Mouse (Mus musculus) MEL (cell line): Measurements from ENCODE around the gene D17H6S53E. TPM values are rescaled to one million over a fixed set of nuclear protein-coding genes. Genes with fewer than 3 reads are reported as not detected.
A peak's percentile ranks its signal among the peaks of the same experiment; 100 is the strongest.

ENCODE experiments used
- DNase-seq: peaks from one replicate; pipeline ENCODE4 v3.0.0; 2011; ENCODE audit warnings: low read depth, low spot score
- H3K27ac ChIP-seq: 2 replicates; pipeline ENCODE4 v1.5.1; 2012; ENCODE audit warnings: low read depth, mild to moderate bottlenecking, control low read depth, low read length, moderate library complexity; ENCODE audit not compliant: control insufficient read depth
- H3K27me3 ChIP-seq, 2 experiments: fragments of 150-350 bp in 1 of 2; sonication (generic) in 1 of 2; 2 replicates each; pipeline ENCODE4 v1.6.1; 2012; ENCODE audit warnings: low read length in 2 of 2, mild to moderate bottlenecking in 2 of 2, improper control_type of control experiment in 1 of 2, moderate library complexity in 1 of 2; ENCODE audit not compliant: insufficient read depth in 2 of 2, control insufficient read depth in 1 of 2
- H3K36me3 ChIP-seq, 2 experiments: 2 replicates each; pipeline ENCODE4 v1.6.1; 2012 to 2014; ENCODE audit warnings: low read length in 2 of 2, improper control_type of control experiment in 1 of 2, inconsistent platforms in 1 of 2, mild to moderate bottlenecking in 1 of 2; ENCODE audit not compliant: insufficient read depth in 2 of 2, control insufficient read depth in 1 of 2
- H3K4me1 ChIP-seq, 2 experiments: fragments of 150-350 bp in 1 of 2; sonication (generic) in 1 of 2; 2 replicates each; pipeline ENCODE4 v1.6.1; 2012; ENCODE audit warnings: low read length in 2 of 2, improper control_type of control experiment in 1 of 2, mild to moderate bottlenecking in 1 of 2; ENCODE audit not compliant: insufficient read depth in 2 of 2, control insufficient read depth in 1 of 2
- H3K4me3 ChIP-seq, 2 experiments: fragments of 150-350 bp in 1 of 2; sonication (generic) in 1 of 2; 2 replicates each; pipeline ENCODE4 v1.5.1; 2012; ENCODE audit warnings: low read depth in 2 of 2, low read length in 2 of 2, mild to moderate bottlenecking in 2 of 2, moderate library complexity in 2 of 2, control low read depth in 1 of 2, improper control_type of control experiment in 1 of 2; ENCODE audit not compliant: control insufficient read depth in 1 of 2, insufficient read depth in 1 of 2
- H3K79me2 ChIP-seq: 2 replicates; pipeline ENCODE4 v1.6.1; 2012; ENCODE audit warnings: mild to moderate bottlenecking, low read length, moderate library complexity; ENCODE audit not compliant: control insufficient read depth, poor library complexity, insufficient read depth
- H3K9ac ChIP-seq: 2 replicates; pipeline ENCODE4 v1.6.1; 2012; ENCODE audit warnings: low read depth, mild to moderate bottlenecking, control low read depth, low read length, moderate library complexity; ENCODE audit not compliant: control insufficient read depth, poor library complexity, severe bottlenecking
- H3K9me3 ChIP-seq: fragments of 150-350 bp; sonication (generic); replicated peaks from 2 replicates; pipeline ENCODE4 v1.6.1; 2012; ENCODE audit warnings: mild to moderate bottlenecking, low read length, improper control_type of control experiment, moderate library complexity; ENCODE audit not compliant: insufficient read depth
- E2F4 ChIP-seq: IDR thresholded peaks from 2 replicates; pipeline ENCODE4 v1.6.1; 2011; ENCODE audit warnings: low read depth, low read length, improper control_type of control experiment, borderline replicate concordance
- ELF1 ChIP-seq: IDR thresholded peaks from 2 replicates; pipeline ENCODE4 v1.6.1; 2014; ENCODE audit warnings: low read depth, mild to moderate bottlenecking, inconsistent platforms, low read length, improper control_type of control experiment, moderate library complexity
- ETS1 ChIP-seq: IDR thresholded peaks from 2 replicates; pipeline ENCODE4 v1.6.1; 2012; ENCODE audit warnings: low read depth, mild to moderate bottlenecking, inconsistent platforms, low read length, improper control_type of control experiment, moderate library complexity
- GATA1 ChIP-seq: IDR thresholded peaks from 2 replicates; pipeline ENCODE4 v1.6.1; 2011; ENCODE audit warnings: low read depth, low read length, improper control_type of control experiment
- HCFC1 ChIP-seq: IDR thresholded peaks from 2 replicates; pipeline ENCODE4 v1.6.1; 2012; ENCODE audit warnings: low read depth, mild to moderate bottlenecking, inconsistent platforms, low read length, improper control_type of control experiment, moderate library complexity
- KAT2A ChIP-seq: conservative IDR thresholded peaks from 2 replicates; pipeline ENCODE4 v1.6.1; 2012; ENCODE audit warnings: low read depth, low read length, improper control_type of control experiment, inconsistent platforms
- MAZ ChIP-seq: IDR thresholded peaks from 2 replicates; pipeline ENCODE4 v1.6.1; 2012; ENCODE audit warnings: low read depth, mild to moderate bottlenecking, inconsistent platforms, low read length, improper control_type of control experiment
- MEF2A ChIP-seq: IDR thresholded peaks from 2 replicates; pipeline ENCODE4 v1.6.1; 2014; ENCODE audit warnings: low read depth, mild to moderate bottlenecking, inconsistent platforms, low read length, improper control_type of control experiment; ENCODE audit not compliant: poor library complexity, insufficient replicate concordance, severe bottlenecking; ENCODE audit errors: extremely low read depth
- MXI1 ChIP-seq: IDR thresholded peaks from 2 replicates; pipeline ENCODE4 v1.6.1; 2011; ENCODE audit warnings: mild to moderate bottlenecking, low read depth, low read length, improper control_type of control experiment
- MYB ChIP-seq: IDR thresholded peaks from 2 replicates; pipeline ENCODE4 v1.6.1; 2011; ENCODE audit warnings: mild to moderate bottlenecking, low read depth, low read length, improper control_type of control experiment
- NELFE ChIP-seq: IDR thresholded peaks from 2 replicates; pipeline ENCODE4 v1.6.1; 2011; ENCODE audit warnings: low read depth, low read length, improper control_type of control experiment
- POLR2AphosphoS2 ChIP-seq: IDR thresholded peaks from 2 replicates; pipeline ENCODE4 v1.6.1; 2011; ENCODE audit warnings: low read length, improper control_type of control experiment
- RAD21 ChIP-seq: IDR thresholded peaks from 2 replicates; pipeline ENCODE4 v1.6.1; 2011; ENCODE audit warnings: mild to moderate bottlenecking, low read depth, low read length, improper control_type of control experiment
- RCOR1 ChIP-seq: IDR thresholded peaks from 2 replicates; pipeline ENCODE4 v1.6.1; 2012; ENCODE audit warnings: low read depth, mild to moderate bottlenecking, inconsistent platforms, low read length, improper control_type of control experiment
- SMC3 ChIP-seq: IDR thresholded peaks from 2 replicates; pipeline ENCODE4 v1.6.1; 2011; ENCODE audit warnings: low read depth, low read length, improper control_type of control experiment
- TBP ChIP-seq: IDR thresholded peaks from 2 replicates; pipeline ENCODE4 v1.8.0; 2011; ENCODE audit warnings: low read depth, low read length, improper control_type of control experiment
- UBTF ChIP-seq: IDR thresholded peaks from 2 replicates; pipeline ENCODE4 v1.6.1; 2012; ENCODE audit warnings: low read depth, mild to moderate bottlenecking, inconsistent platforms, low read length, improper control_type of control experiment, moderate library complexity, borderline replicate concordance; ENCODE audit not compliant: insufficient read depth
- USF2 ChIP-seq, 2 experiments: IDR thresholded peaks; 2 replicates each; pipeline ENCODE4 v1.6.1; 2011 to 2012; ENCODE audit warnings: improper control_type of control experiment in 2 of 2, low read length in 2 of 2, borderline replicate concordance in 1 of 2, inconsistent platforms in 1 of 2, low read depth in 1 of 2, mild to moderate bottlenecking in 1 of 2; ENCODE audit not compliant: insufficient read depth in 1 of 2
- ZKSCAN1 ChIP-seq: IDR thresholded peaks from 2 replicates; pipeline ENCODE4 v1.6.1; 2012; ENCODE audit warnings: low read depth, mild to moderate bottlenecking, inconsistent platforms, low read length, improper control_type of control experiment, moderate library complexity
- polyA plus RNA-seq, 2 experiments: library from polyadenylated mRNA; stranded (reverse) in 1 of 2; unstranded in 1 of 2; fragments of >175 nt in 1 of 2; fragments of >200 nt in 1 of 2; gene quantifications; 2 replicates each; pipeline versions ENCODE4 v1.2.1 to v1.2.4; 2012; ENCODE audit warnings: low replicate concordance in 2 of 2, low read depth in 1 of 2; ENCODE audit not compliant: insufficient read length in 2 of 2, insufficient read depth in 1 of 2, missing spikeins in 1 of 2
- total RNA-seq: library from RNA; depleted of rRNA; stranded (reverse); fragments of 300-350 nt; gene quantifications from 2 replicates; pipeline ENCODE4 v1.2.3, GENCODE M21; 2012

D17H6S53E gene
- total and polyA plus RNA-seq, 3 experiments = 11.6 to 13.6 TPM; not detected in 1

DNA sequence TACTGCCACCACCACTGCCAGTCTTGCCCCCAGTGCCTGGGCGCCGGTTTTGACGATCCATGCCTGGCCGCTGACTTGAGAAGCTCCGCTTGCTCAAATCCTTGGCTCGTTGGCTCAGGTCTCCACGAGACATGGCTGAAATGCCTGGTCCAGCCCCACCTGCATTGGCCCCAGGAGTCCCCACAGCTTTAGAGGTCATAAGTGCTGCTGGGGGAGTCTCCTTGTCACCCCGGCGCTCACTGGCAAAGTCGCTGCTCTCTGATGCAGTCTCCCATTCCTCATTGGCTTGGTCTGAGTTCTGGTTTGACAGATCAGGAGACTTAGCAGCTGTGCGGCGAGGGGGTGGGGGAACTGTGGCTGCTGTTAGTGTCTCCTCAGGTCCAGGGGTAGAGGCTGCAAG lies 29.3 kb downstream of the D17H6S53E start:
- TF ChIP-seq POLR2AphosphoS2 = 0 out of 2 replicates have a peak, but pooled peaks have one; percentile 3
- no peak for TF ChIP-seq ZKSCAN1
- Histone ChIP-seq H3K36me3 (peaks cover 6 to 32% of the 10 kb centered on the region in 2 experiments), H3K4me1 (no peaks in the 10 kb centered on the region), H3K4me3 (no peak overlapping the region), H3K9me3 (no peaks in the 10 kb centered on the region), H3K27ac (no peak overlapping the region), H3K9ac (no peak overlapping the region), H3K27me3 (no peaks in the 10 kb centered on the region), H3K79me2 (peaks cover 33% of the 10 kb centered on the region)
- no peak for DNase-seq

DNA sequence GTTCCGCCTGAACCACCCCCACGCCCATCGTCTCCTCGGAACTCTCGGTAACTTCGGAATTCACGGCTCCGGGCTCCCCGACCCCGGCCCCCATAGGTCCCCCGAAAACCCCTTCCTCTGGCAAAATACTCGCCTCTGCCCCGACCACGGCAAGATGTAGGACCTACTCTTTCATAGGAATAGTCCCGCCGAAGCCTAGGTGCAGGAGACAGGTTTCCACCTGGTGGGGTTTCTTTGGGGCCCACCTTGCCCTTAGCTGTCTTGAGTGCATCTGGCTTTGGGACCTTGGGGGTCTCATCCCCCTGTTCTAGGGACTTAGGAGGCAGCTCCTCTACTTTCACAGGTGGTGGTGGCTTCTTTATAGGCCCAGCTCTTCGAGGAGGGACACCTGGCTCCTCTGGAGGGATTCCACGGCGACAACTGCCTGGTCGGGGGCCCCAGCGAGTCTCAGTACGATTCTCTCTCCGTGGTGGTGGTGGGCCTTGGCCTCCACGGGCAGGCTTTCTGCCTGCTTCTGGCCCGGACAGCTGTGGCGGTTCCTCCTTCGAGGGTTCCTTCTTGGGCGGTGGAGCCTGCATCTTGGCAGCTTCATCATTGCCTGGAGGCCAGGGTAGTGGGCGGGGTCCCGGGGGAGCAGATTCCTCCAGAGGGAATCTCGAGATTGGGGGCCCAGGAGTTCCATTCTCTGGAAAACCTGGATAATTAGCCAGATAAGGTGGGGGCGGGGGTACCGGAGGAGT lies 30.5 kb downstream of the D17H6S53E start:
- H3K4me1 ChIP-seq = no peaks in the 10 kb centered on the region
- TF ChIP-seq USF2 (IDR thresholded peaks at IDR 0.05; ENCODE audit: borderline replicate concordance in 1 of 2, insufficient read depth in 1 of 2, low read depth in 1 of 2, low read length in 2 of 2) (no peak), ETS1 (no peak), SMC3 (no peak), ZKSCAN1 (no peak), MYB (no peak), TBP (no peak), E2F4 (no peak)
- H3K4me3 ChIP-seq = no peak overlapping the region
- H3K9me3 ChIP-seq = no peaks in the 10 kb centered on the region
- H3K36me3 ChIP-seq = peaks cover 4 to 37% of the 10 kb centered on the region in 2 experiments; a peak in 3 of 4 replicates
- no peak overlapping the region for H3K9ac ChIP-seq
- DNase-seq = no peak
- no peaks in the 10 kb centered on the region for H3K27me3 ChIP-seq
- peaks cover 44% of the 10 kb centered on the region for H3K79me2 ChIP-seq
- H3K27ac ChIP-seq = no peak overlapping the region

DNA sequence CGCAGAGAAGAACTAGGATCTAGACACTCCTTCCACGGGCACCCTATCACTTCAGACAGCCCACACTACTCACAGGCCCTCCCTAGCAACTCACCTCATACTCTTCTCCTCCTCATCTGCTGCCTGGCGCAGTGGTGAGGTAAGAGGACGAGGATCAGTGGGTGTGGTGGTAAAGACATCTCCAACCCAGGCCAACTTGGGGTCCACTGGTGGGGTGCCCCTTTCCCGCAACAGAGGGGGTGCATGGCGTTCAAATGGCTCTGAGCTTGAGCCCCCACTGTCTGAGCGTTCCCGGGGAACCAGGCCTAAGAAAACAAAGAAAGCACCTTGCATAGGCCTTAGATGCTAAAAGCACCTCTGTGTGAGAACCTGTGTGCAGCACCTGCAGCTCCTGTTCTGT lies 31.1 kb downstream of the D17H6S53E start:
- Histone ChIP-seq H3K27ac (no peak overlapping the region), H3K79me2 (peaks cover 49% of the 10 kb centered on the region), H3K27me3 (no peaks in the 10 kb centered on the region), H3K4me3 (no peak overlapping the region), H3K36me3 (peaks cover 5 to 40% of the 10 kb centered on the region in 2 experiments), H3K9me3 (no peaks in the 10 kb centered on the region), H3K9ac (no peak overlapping the region), H3K4me1 (no peaks in the 10 kb centered on the region)
- TF ChIP-seq ZKSCAN1 (no peak), ELF1 (no peak), UBTF (no peak), GATA1 (no peak), ETS1 (no peak), MXI1 (no peak), HCFC1 (no peak), KAT2A (no peak), POLR2AphosphoS2 (no peak), E2F4 (no peak), RCOR1 (no peak), RAD21 (no peak), MAZ (no peak), NELFE (no peak), MEF2A (no peak)
- no peak for DNase-seq
